Mouse (Mus musculus) gastrocnemius, postnatal 36 days (tissue): ENCODE measurements around the gene Fam184b. TPM values are rescaled to one million over a fixed set of nuclear protein-coding genes. Genes with fewer than 3 reads are reported as not detected.

Source experiments
- DNase-seq, 2 experiments: peaks; one replicate each; pipeline ENCODE4 v3.0.0; 2022
- intact Hi-C: fragments of 180-260 bp; cut with DNase I; formaldehyde crosslinking; loops from one replicate; pipeline ENCODE4 v1.15.1; 2025
- total RNA-seq, 2 experiments: library from RNA; stranded (reverse); gene quantifications; 2 replicates each; pipeline ENCODE4 v1.2.3; 2021

Gene Fam184b
- total RNA-seq, 2 experiments from 2014 or later = 0.18 to 0.35 TPM

GRCm38 (mm10) chr5:45519960-45520808 lies 119.2 kb downstream of the Fam184b start, which contains the start of gene Med28:
Gene Med28 (plus strand): TSS chr5:45520229.
- intact Hi-C loops = loop anchor here (10.0 kb wide), 1 partner anchor 1295 kb away; the partner anchor contains the start of gene Tapt1
- DNase-seq = peak; percentile 92 to 93

GRCm38 (mm10) chr5:45515151-45515743 lies 124.2 kb downstream of the Fam184b start:
- intact Hi-C loops = loop anchor here (10.0 kb wide), 1 partner anchor 1290 kb away; the partner anchor contains the start of gene Tapt1

GRCm38 (mm10) chr5:45514599-45514998 lies 124.8 kb downstream of the Fam184b start:
- intact Hi-C loops = loop anchor here (10.0 kb wide), 1 partner anchor 1290 kb away; the partner anchor contains the start of gene Tapt1
- no peak for DNase-seq

More at GRCm38 (mm10) chr5:45515151-45515743, 124.2 kb downstream of the Fam184b start:
- DNase-seq = no peak

GRCm38 (mm10) chr5:45513511-45513910 lies 125.9 kb downstream of the Fam184b start:
- intact Hi-C loops = loop anchor here (10.0 kb wide), 1 partner anchor 1289 kb away; the partner anchor contains the start of gene Tapt1
- no peak for DNase-seq

- DNase-seq = no peak
- intact Hi-C loops = loop anchor here (10.0 kb wide), 1 partner anchor 1288 kb away; the partner anchor contains the start of gene Tapt1
Observed at GRCm38 (mm10) chr5:45512908-45513307, 126.5 kb downstream of the Fam184b start.

GRCm38 (mm10) chr5:45510071-45510470 lies 129.3 kb downstream of the Fam184b start:
- intact Hi-C loops = loop anchor here (10.0 kb wide), 1 partner anchor 1285 kb away; the partner anchor contains the start of gene Tapt1
- no peak for DNase-seq

- intact Hi-C loops = no loop called here
- DNase-seq = no peak
Observed at GRCm38 (mm10) chr5:45497564-45497963, 141.8 kb downstream of the Fam184b start.

- DNase-seq = no peak
- intact Hi-C loops = no loop called here
Observed at GRCm38 (mm10) chr5:45496930-45497550, 142.4 kb downstream of the Fam184b start.

- no peak for DNase-seq
- intact Hi-C loops = no loop called here
Observed at GRCm38 (mm10) chr5:45496479-45496878, 142.9 kb downstream of the Fam184b start.

- no peak for DNase-seq
- intact Hi-C loops = no loop called here
Observed at GRCm38 (mm10) chr5:45496042-45496441, 143.4 kb downstream of the Fam184b start.

GRCm38 (mm10) chr5:45495429-45495975 lies 143.9 kb downstream of the Fam184b start:
- intact Hi-C loops = no loop called here

GRCm38 (mm10) chr5:45494093-45494755 lies 145.2 kb downstream of the Fam184b start:
- no peak for DNase-seq
- intact Hi-C loops = loop anchor here (5.0 kb wide), 2 partner anchors 33 to 42 kb away; partner anchors contain the start of genes Clrn2 and Qdpr

More at GRCm38 (mm10) chr5:45495429-45495975, 143.9 kb downstream of the Fam184b start:
- no peak for DNase-seq

- intact Hi-C loops = loop anchor here (5.0 kb wide), 2 partner anchors 34 to 41 kb away; partner anchors contain the start of genes Clrn2 and Qdpr
- DNase-seq = peak; percentile 99
Observed at GRCm38 (mm10) chr5:45493191-45494092, 146.0 kb downstream of the Fam184b start, which contains the start of gene Lap3. Gene Lap3 (plus strand): TSS chr5:45493374.

GRCm38 (mm10) chr5:45491776-45492175 lies 147.6 kb downstream of the Fam184b start:
- intact Hi-C loops = loop anchor here (5.0 kb wide), 2 partner anchors 36 to 39 kb away; partner anchors contain the start of genes Clrn2 and Qdpr
- DNase-seq = no peak

- no peak for DNase-seq
- intact Hi-C loops = no loop called here
Observed at GRCm38 (mm10) chr5:45483654-45484053, 155.8 kb downstream of the Fam184b start.

GRCm38 (mm10) chr5:45482607-45483006 lies 156.8 kb downstream of the Fam184b start:
- intact Hi-C loops = no loop called here

GRCm38 (mm10) chr5:45481125-45481524 lies 158.3 kb downstream of the Fam184b start:
- DNase-seq = no peak
- intact Hi-C loops = no loop called here

More at GRCm38 (mm10) chr5:45482607-45483006, 156.8 kb downstream of the Fam184b start:
- no peak for DNase-seq

- no peak for DNase-seq
- intact Hi-C loops = no loop called here
Observed at GRCm38 (mm10) chr5:45480066-45480465, 159.3 kb downstream of the Fam184b start.
